Mouse (Mus musculus) megakaryocyte, embryonic 14.5 days (primary cell): ENCODE results near the gene Ablim2.

Source experiments
- FLI1 ChIP-seq: IDR thresholded peaks from 2 replicates; pipeline ENCODE4 v1.6.1; 2012; ENCODE audit warnings: low read length, inconsistent platforms, mixed read lengths
- GATA1 ChIP-seq: IDR thresholded peaks from 3 replicates; pipeline ENCODE4 v1.6.1; 2012; ENCODE audit warnings: mixed read lengths, low read length, inconsistent platforms, borderline replicate concordance

GRCm38 (mm10) chr5:35787847-35788246, 30.2 kb downstream of the Ablim2 start:
- TF ChIP-seq FLI1: no peak
- TF ChIP-seq GATA1: no peak
